Mouse (Mus musculus) activated CD4-positive, CD25-positive, alpha-beta regulatory T cell (primary cell): Measurements from ENCODE around the gene Olfr945. TPM values are rescaled to one million over a fixed set of nuclear protein-coding genes. Genes with fewer than 3 reads are reported as not detected.

Source experiments
- polyA plus RNA-seq, 2 experiments: library from polyadenylated mRNA; unstranded; fragments of 100-300 nt; shearing (Covaris generic); gene quantifications; one replicate each; pipeline ENCODE4 v1.2.1; 2017

Olfr945 gene
- polyA plus RNA-seq, result not detected

GRCm38 (mm10) chr9:39276718-39277117 lies at the start of gene Olfr945:
Gene Olfr945, minus strand, starts transcription at chr9:39276818.

GRCm38 (mm10) chr9:39325945-39326344 lies 49.3 kb upstream of the Olfr945 start, which contains the start of gene Olfr948:
Gene Olfr948, minus strand, starts transcription at chr9:39326045.

GRCm38 (mm10) chr9:39249894-39250293 lies 26.7 kb downstream of the Olfr945 start, which contains the start of gene Olfr1537:
Gene Olfr1537, minus strand, starts transcription at chr9:39249994.

Other genes starting within 250 kb of the Olfr945 start
- not detected for gene Olfr937, start 211.9 kb downstream of the Olfr945 start, polyA plus RNA-seq
- gene Olfr938, start 197.9 kb downstream of the Olfr945 start, polyA plus RNA-seq, result not detected
- gene Olfr27, start 148.7 kb downstream of the Olfr945 start, polyA plus RNA-seq, result under 1 TPM in 1 of 2 experiments, not detected in 1; 0.37 TPM
- under 1 TPM in 1 of 2 experiments, not detected in 1; 0.09 TPM for gene Olfr943, start 110.5 kb downstream of the Olfr945 start, polyA plus RNA-seq
- not detected for gene Olfr944, start 74.9 kb downstream of the Olfr945 start, polyA plus RNA-seq
- gene Olfr1537, start 26.8 kb downstream of the Olfr945 start, polyA plus RNA-seq, result not detected
- not detected for gene Olfr948, start 49.2 kb upstream of the Olfr945 start, polyA plus RNA-seq
- not detected for gene Olfr951, start 110.6 kb upstream of the Olfr945 start, polyA plus RNA-seq
- not detected for gene Olfr952, start 150.3 kb upstream of the Olfr945 start, polyA plus RNA-seq
- gene Olfr954, start 179.9 kb upstream of the Olfr945 start, polyA plus RNA-seq, result not detected
- not detected for gene Olfr955, start 195.1 kb upstream of the Olfr945 start, polyA plus RNA-seq
- gene Olfr44, start 217.2 kb upstream of the Olfr945 start, polyA plus RNA-seq, result not detected
- gene Olfr957, start 239.0 kb upstream of the Olfr945 start, polyA plus RNA-seq, result not detected